ENCODE assay signal across 8 mouse cellular contexts in genomic region chr19:3719362-3719891, GRCm38 (mm10). TPM values are rescaled to one million over a fixed set of nuclear protein-coding genes. Genes with fewer than 3 reads are reported as not detected.
DNase-seq lines count a peak whose midpoint lies in the region; ATAC-seq and TF ChIP-seq lines count a peak whose summit lies in the region.

No protein-coding gene starts in this region.

- peak; percentile 36 for TF ChIP-seq CTCF in olfactory bulb, adult 2 months (IDR thresholded peaks at IDR 0.05; ENCODE audit: insufficient read depth, low read depth, low read length)

- no peak for TF ChIP-seq POLR2A in olfactory bulb, adult 2 months (IDR thresholded peaks at IDR 0.05; ENCODE audit: insufficient read depth, low read depth, low read length)

- WGBS in hindbrain, embryonic 12.5 days: 1% methylated on average over 27 of the region's 27 CpGs
- under 1% methylated on average over 27 of the region's 27 CpGs for WGBS in lung, embryonic 15.5 days
- under 1% methylated on average over 27 of the region's 27 CpGs for WGBS in olfactory bulb, adult 2 months

- no peaks in the 10 kb centered on the region for H3K27me3 ChIP-seq in hindbrain, embryonic 12.5 days
- H3K27me3 ChIP-seq in lung, embryonic 15.5 days: no peaks in the 10 kb centered on the region

- H3K4me1 ChIP-seq in hindbrain, embryonic 12.5 days: peaks cover 14% of the 10 kb centered on the region
- H3K4me1 ChIP-seq in lung, embryonic 15.5 days: peaks cover 15% of the 10 kb centered on the region
- H3K4me1 ChIP-seq in olfactory bulb, adult 2 months (ENCODE audit: control insufficient read depth, insufficient read depth, low read length): peaks cover 13% of the 10 kb centered on the region

- H3K9ac ChIP-seq in hindbrain, embryonic 12.5 days: peak overlapping the region; percentile 49
- H3K9ac ChIP-seq in lung, embryonic 15.5 days: peak overlapping the region; percentile 39

- no peaks in the 10 kb centered on the region for H3K9me3 ChIP-seq in hindbrain, embryonic 12.5 days (replicated peaks)
- H3K9me3 ChIP-seq in lung, embryonic 15.5 days: no peaks in the 10 kb centered on the region

- H3K36me3 ChIP-seq in hindbrain, embryonic 12.5 days: peaks cover 33% of the 10 kb centered on the region
- peaks cover 25% of the 10 kb centered on the region for H3K36me3 ChIP-seq in lung, embryonic 15.5 days

- H3K4me3 ChIP-seq in hindbrain, embryonic 12.5 days: peak overlapping the region; percentile 32
- H3K4me3 ChIP-seq in lung, embryonic 15.5 days: peak overlapping the region; percentile 40
- H3K4me3 ChIP-seq in olfactory bulb, adult 2 months (ENCODE audit: insufficient read depth, low read depth, low read length): peak overlapping the region; percentile 55

- peak; percentile 85 for DNase-seq in R1 (ENCODE audit: low read depth, low spot score)
- DNase-seq in cerebellum, postnatal 14 days: peak; percentile 85
- peak; percentile 51 to 53 for DNase-seq in frontal cortex, postnatal 25 days (ENCODE audit: low spot score in 2 of 2)
- peak; percentile 55 for DNase-seq in layer of hippocampus, adult 9-11 months
- peak; percentile 34 for DNase-seq in thymus, postnatal 0 days (ENCODE audit: low spot score)

- ATAC-seq in hindbrain, embryonic 12.5 days (ENCODE audit: low FRiP score): peak; percentile 73
- peak; percentile 84 for ATAC-seq in lung, embryonic 15.5 days (ENCODE audit: borderline replicate concordance, extremely low read depth, low FRiP score, low TSS enrichment)

- peak overlapping the region; percentile 61 for H3K4me2 ChIP-seq in hindbrain, embryonic 12.5 days (replicated peaks)
- H3K4me2 ChIP-seq in lung, embryonic 15.5 days: peak overlapping the region; percentile 92

- no peak overlapping the region for H3K27ac ChIP-seq in hindbrain, embryonic 12.5 days
- peak overlapping the region; percentile 65 for H3K27ac ChIP-seq in lung, embryonic 15.5 days
- no peak overlapping the region for H3K27ac ChIP-seq in olfactory bulb, adult 2 months (ENCODE audit: insufficient read depth, low read depth, low read length)

RNA-seq across cellular contexts. Expression of gene 1810055G02Rik, which starts 11.3 kb away (rescaled TPM):
- 37.3 and 37.5 TPM in 2 replicates for polyA plus RNA-seq in hindbrain, embryonic 12.5 days (2016; fragmentation: Nextera tagmentation; extraction: Ambion mirVana)
- polyA plus RNA-seq in lung, embryonic 15.5 days (2015; fragmentation: Nextera tagmentation; extraction: Ambion mirVana): 31.9 and 32.2 TPM in 2 replicates
- not detected in 2 replicates for polyA plus RNA-seq in olfactory bulb, adult 2 months (2012; ENCODE audit: insufficient read depth, insufficient read length, low replicate concordance, missing spikeins)
- 6.8 and 8.6 TPM in 2 replicates for polyA plus RNA-seq in thymus, postnatal 0 days (2015; fragmentation: Nextera tagmentation; extraction: Ambion mirVana)

RNA-seq across cellular contexts. Expression of gene Lrp5, which starts 33.1 kb away (rescaled TPM):
- 3.8 and 4.0 TPM in 2 replicates for polyA plus RNA-seq in hindbrain, embryonic 12.5 days (2016; fragmentation: Nextera tagmentation; extraction: Ambion mirVana)
- polyA plus RNA-seq in lung, embryonic 15.5 days (2015; fragmentation: Nextera tagmentation; extraction: Ambion mirVana): 7.7 TPM in 2 replicates
- not detected in 2 replicates for polyA plus RNA-seq in olfactory bulb, adult 2 months (2012; ENCODE audit: insufficient read depth, insufficient read length, low replicate concordance, missing spikeins)
- polyA plus RNA-seq in thymus, postnatal 0 days (2015; fragmentation: Nextera tagmentation; extraction: Ambion mirVana): 1.6 and 2.1 TPM in 2 replicates

RNA-seq across cellular contexts. Expression of gene Kmt5b, which starts 47.8 kb away (rescaled TPM):
- polyA plus RNA-seq in hindbrain, embryonic 12.5 days (2016; fragmentation: Nextera tagmentation; extraction: Ambion mirVana): 59.3 and 70.8 TPM in 2 replicates
- polyA plus RNA-seq in lung, embryonic 15.5 days (2015; fragmentation: Nextera tagmentation; extraction: Ambion mirVana): 25.9 and 31.8 TPM in 2 replicates
- polyA plus RNA-seq in olfactory bulb, adult 2 months (2012; ENCODE audit: insufficient read depth, insufficient read length, low replicate concordance, missing spikeins): 90.0 TPM in 1 of 2 replicates, not detected in the other
- 24.7 and 31.1 TPM in 2 replicates for polyA plus RNA-seq in thymus, postnatal 0 days (2015; fragmentation: Nextera tagmentation; extraction: Ambion mirVana)

Comparison
In these comparisons a context has a peak if more than half of its experiments do, and no peak if none do; other contexts are left out.
1. DNase-seq: peak in every context shown above with its lines; median percentile 85 in R1; 85 in cerebellum, postnatal 14 days; 55 in layer of hippocampus, adult 9-11 months; 52 in frontal cortex, postnatal 25 days; 34 in thymus, postnatal 0 days.